Mouse (Mus musculus): ENCODE results near the gene Smim6.

GRCm38 (mm10) chr11:115933108-115933746, 21.4 kb downstream of the Smim6 start, which contains the start of the genes Sap30bp and Recql5:
- TF ChIP-seq CTCF (IDR thresholded peaks at IDR 0.05; ENCODE audit: low read depth) = no peak
- TF ChIP-seq EP300 (IDR thresholded peaks at IDR 0.05; ENCODE audit: low read depth) = no peak
